Mouse (Mus musculus): Measurements from ENCODE around the gene Acss2. TPM values are rescaled to one million over a fixed set of nuclear protein-coding genes. Genes with fewer than 3 reads are reported as not detected.
A peak's percentile ranks its signal among the peaks of the same experiment; 100 is the strongest.

Acss2 gene
- polyA plus RNA-seq, 1 experiment from 2014 or later: 9.5 TPM

DNA sequence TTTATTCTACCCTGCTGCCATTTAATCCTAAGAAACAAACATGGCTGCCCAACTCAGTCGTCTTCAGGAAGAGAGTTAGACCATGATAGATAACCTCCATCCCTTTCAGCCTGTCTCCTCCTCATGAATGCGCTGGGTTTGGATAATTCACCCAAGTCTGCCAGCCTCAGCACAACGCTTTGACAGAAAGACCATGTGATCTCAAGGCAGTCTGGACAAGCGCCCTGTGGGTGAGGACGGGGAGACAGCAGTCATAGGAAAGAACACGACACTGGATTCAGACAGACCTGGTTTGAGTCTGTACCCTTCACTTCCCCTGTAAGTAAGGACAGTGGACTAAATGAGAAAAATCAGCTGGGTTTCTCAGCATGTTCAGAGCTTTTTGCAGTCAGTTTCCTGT lies 71.8 kb downstream of the Acss2 start:
- ATAC-seq (ENCODE audit: insufficient number of reproducible peaks, insufficient read depth, low FRiP score, low read depth): no peak

DNA sequence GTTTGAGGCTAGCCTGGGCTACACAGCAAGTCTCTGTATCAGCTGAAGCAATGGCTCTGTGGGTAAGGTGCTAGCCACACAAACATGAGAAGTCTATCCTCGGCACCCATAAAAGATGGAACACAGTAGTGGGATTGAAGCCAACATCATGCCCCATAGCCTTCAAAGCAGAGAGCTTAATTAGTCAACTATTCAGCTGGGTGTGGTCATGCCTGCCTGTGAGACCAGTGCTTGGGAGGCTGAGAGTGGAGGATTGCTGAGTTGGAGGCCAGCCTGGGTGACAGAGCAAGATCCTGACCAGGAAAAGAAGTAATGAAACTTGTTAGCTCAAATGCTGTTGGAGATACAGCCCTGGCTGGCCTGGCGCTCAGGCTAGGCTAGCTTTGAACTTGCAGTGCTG lies 73.1 kb downstream of the Acss2 start:
- Histone ChIP-seq H3K4me2 (replicated peaks; ENCODE audit: low read depth, low read length) (no peak overlapping the region), H3K4me3 (ENCODE audit: low read depth, low read length) (no peak overlapping the region), H3K9me3 (ENCODE audit: control insufficient read depth, low read depth, low read length) (no peaks in the 10 kb centered on the region), H3K36me3 (ENCODE audit: control insufficient read depth, insufficient read depth, low read length) (no peaks in the 10 kb centered on the region), H3K27ac (ENCODE audit: low read length) (no peak overlapping the region), H3K9ac (replicated peaks; ENCODE audit: low read depth, low read length) (no peak overlapping the region), H3K4me1 (ENCODE audit: control insufficient read depth, insufficient read depth, low read length) (peaks cover 6% of the 10 kb centered on the region; the same call in 1 of the 2 replicates), H3K27me3 (ENCODE audit: control insufficient read depth, insufficient read depth, low read length) (no peaks in the 10 kb centered on the region)
- 92% methylated on average over 2 of the region's 2 CpGs for WGBS
- ATAC-seq (ENCODE audit: insufficient number of reproducible peaks, insufficient read depth, low FRiP score, low read depth): no peak

More for the DNA sequence above, 71.8 kb downstream of the Acss2 start:
- WGBS: 78% methylated on average over 6 of the region's 6 CpGs
- Histone ChIP-seq H3K4me3 (ENCODE audit: low read depth, low read length) (no peak overlapping the region), H3K36me3 (ENCODE audit: control insufficient read depth, insufficient read depth, low read length) (no peaks in the 10 kb centered on the region), H3K9ac (replicated peaks; ENCODE audit: low read depth, low read length) (no peak overlapping the region), H3K27me3 (ENCODE audit: control insufficient read depth, insufficient read depth, low read length) (no peaks in the 10 kb centered on the region), H3K9me3 (ENCODE audit: control insufficient read depth, low read depth, low read length) (no peaks in the 10 kb centered on the region), H3K4me2 (replicated peaks; ENCODE audit: low read depth, low read length) (no peak overlapping the region), H3K4me1 (ENCODE audit: control insufficient read depth, insufficient read depth, low read length) (peaks cover 6% of the 10 kb centered on the region; the same call in 1 of the 2 replicates), H3K27ac (ENCODE audit: low read length) (no peak overlapping the region)

DNA sequence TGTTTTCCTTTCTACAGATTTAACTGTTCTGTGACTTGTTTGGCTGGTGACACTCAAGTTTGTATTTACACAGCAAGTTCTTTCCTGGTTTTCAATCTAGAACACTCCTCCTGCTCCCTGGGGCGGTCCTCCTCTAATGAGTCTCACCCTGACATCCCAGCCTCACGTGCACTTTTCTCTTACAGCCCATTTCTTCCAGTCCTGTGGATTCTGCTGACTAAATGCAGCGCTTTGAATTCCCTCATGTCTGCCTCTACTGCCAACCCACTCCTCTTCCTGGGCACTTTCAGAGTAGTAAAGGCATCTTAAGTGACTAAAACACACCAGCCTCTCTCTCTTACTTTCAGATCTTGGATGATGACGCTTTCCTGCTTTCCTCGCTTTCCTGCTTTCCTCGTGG lies 73.9 kb downstream of the Acss2 start:
- Histone ChIP-seq H3K4me1 (ENCODE audit: control insufficient read depth, insufficient read depth, low read length) (peaks cover 6% of the 10 kb centered on the region; the same call in 1 of the 2 replicates), H3K36me3 (ENCODE audit: control insufficient read depth, insufficient read depth, low read length) (no peaks in the 10 kb centered on the region), H3K27me3 (ENCODE audit: control insufficient read depth, insufficient read depth, low read length) (no peaks in the 10 kb centered on the region), H3K9me3 (ENCODE audit: control insufficient read depth, low read depth, low read length) (no peaks in the 10 kb centered on the region), H3K9ac (replicated peaks; ENCODE audit: low read depth, low read length) (peak overlapping the region; percentile 77), H3K4me3 (ENCODE audit: low read depth, low read length) (peak overlapping the region; percentile 65), H3K4me2 (replicated peaks; ENCODE audit: low read depth, low read length) (peak overlapping the region; percentile 76), H3K27ac (ENCODE audit: low read length) (peak overlapping the region; percentile 85)
- no peak for ATAC-seq (ENCODE audit: insufficient number of reproducible peaks, insufficient read depth, low FRiP score, low read depth)
- 5% methylated on average over 6 of the region's 6 CpGs for WGBS

DNA sequence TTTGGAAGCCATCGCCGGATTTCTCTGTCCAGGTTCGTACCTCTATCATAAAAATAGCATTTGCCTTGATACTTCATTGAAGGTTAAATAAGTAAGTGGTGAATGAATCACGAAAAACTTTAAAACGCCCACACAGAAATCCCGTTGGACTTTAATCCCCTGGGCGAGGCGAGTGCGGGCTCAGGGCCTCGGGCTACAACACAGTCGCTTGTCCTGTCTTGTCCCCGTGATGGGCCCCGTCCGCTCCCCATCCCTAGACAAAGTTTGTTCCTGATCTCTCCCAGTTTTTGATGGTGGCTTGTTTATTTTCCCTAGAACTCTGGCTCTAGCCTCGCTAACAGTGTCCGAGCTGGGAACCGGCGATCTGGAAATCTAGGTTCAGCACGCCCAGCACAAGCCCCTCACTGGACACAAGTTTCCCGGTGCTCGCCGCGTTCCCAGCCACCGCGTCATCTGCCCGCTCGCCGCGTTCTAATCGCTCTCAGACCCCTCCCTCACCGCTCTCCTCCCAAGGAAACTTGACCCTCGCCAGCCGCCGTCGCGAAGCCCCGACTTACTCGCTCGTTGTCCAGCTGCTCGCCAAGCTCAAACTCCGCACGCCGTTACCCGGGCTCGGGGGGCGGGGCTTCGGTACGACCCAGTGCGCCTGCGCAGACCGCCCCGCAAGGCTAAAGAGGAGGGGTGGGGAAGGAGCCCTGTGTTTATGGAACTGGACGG lies 74.5 kb downstream of the Acss2 start, which contains the start of gene Gss:
Gene Gss, minus strand, starts transcription at position 674 of the 717 bp plus-strand sequence.
- Histone ChIP-seq H3K4me1 (ENCODE audit: control insufficient read depth, insufficient read depth, low read length) (peaks cover 6% of the 10 kb centered on the region; the same call in 1 of the 2 replicates), H3K36me3 (ENCODE audit: control insufficient read depth, insufficient read depth, low read length) (no peaks in the 10 kb centered on the region), H3K9me3 (ENCODE audit: control insufficient read depth, low read depth, low read length) (no peaks in the 10 kb centered on the region), H3K27ac (ENCODE audit: low read length) (peak within 1 kb of the TSS; percentile 85), H3K27me3 (ENCODE audit: control insufficient read depth, insufficient read depth, low read length) (no peaks in the 10 kb centered on the region), H3K4me3 (ENCODE audit: low read depth, low read length) (peak within 1 kb of the TSS; percentile 65), H3K4me2 (replicated peaks; ENCODE audit: low read depth, low read length) (peak within 1 kb of the TSS; percentile 76), H3K9ac (replicated peaks; ENCODE audit: low read depth, low read length) (peak within 1 kb of the TSS; percentile 77)
- WGBS: under 1% methylated on average over 53 of the region's 53 CpGs
- peak; percentile 92 for ATAC-seq (ENCODE audit: insufficient number of reproducible peaks, insufficient read depth, low FRiP score, low read depth)

DNA sequence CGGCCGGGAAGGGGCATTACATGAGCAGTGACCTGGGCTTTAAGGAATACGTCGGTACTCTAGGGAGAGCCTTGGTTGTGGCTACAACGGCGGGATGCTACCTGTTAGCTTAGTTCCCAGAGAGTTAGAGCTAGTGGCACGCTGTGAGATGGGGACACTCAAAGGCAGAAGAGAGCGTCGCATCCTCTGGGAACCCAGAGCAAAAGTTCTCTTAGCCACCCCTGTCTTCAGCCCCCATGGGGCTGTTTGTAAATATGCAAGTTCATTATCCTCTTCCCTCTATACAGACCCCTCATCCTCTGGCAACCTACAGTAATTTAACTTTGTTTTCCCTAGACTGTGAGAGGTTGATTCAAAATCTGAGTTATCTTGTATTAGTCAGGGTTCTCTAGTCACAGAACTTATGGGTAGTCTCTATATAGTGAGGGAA lies 75.1 kb downstream of the Acss2 start:
- WGBS: 0% methylated on average over 9 of the region's 9 CpGs
- H3K27me3 ChIP-seq (ENCODE audit: control insufficient read depth, insufficient read depth, low read length): no peaks in the 10 kb centered on the region
- peak overlapping the region; percentile 41 for H3K9ac ChIP-seq (replicated peaks; ENCODE audit: low read depth, low read length)
- H3K4me2 ChIP-seq (replicated peaks; ENCODE audit: low read depth, low read length): peak overlapping the region; percentile 66
- H3K27ac ChIP-seq (ENCODE audit: low read length): peak overlapping the region; percentile 48; the same call in 1 of the 2 replicates
- H3K4me1 ChIP-seq (ENCODE audit: control insufficient read depth, insufficient read depth, low read length): peaks cover 6% of the 10 kb centered on the region; the same call in 1 of the 2 replicates
- ATAC-seq (ENCODE audit: insufficient number of reproducible peaks, insufficient read depth, low FRiP score, low read depth): no peak; the same call in 1 of the 2 replicates
- peak overlapping the region; percentile 65 for H3K4me3 ChIP-seq (ENCODE audit: low read depth, low read length)
- H3K36me3 ChIP-seq (ENCODE audit: control insufficient read depth, insufficient read depth, low read length): no peaks in the 10 kb centered on the region
- no peaks in the 10 kb centered on the region for H3K9me3 ChIP-seq (ENCODE audit: control insufficient read depth, low read depth, low read length)

DNA sequence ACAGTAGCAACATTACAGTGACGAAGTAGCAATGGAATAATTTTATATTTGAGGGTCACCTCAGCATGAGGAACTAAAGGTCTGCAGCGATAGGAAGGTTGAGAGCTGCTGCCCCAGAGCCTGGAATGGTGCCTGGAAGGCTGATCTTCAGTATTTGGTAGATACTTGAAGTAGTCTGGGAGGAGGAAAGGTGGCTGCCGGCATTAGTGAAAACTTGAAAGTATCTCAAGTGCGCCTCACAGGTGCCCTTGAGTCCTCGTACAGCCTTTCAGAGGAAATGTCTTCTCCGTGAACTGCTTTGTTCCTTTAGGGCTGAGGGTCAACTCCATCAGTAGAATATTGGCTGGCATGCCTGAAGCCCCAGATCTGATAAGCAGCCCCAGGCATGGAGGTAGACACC lies 77.8 kb downstream of the Acss2 start:
- H3K27ac ChIP-seq (ENCODE audit: low read length): no peak overlapping the region
- no peak for ATAC-seq (ENCODE audit: insufficient number of reproducible peaks, insufficient read depth, low FRiP score, low read depth)
- no peak overlapping the region for H3K9ac ChIP-seq (replicated peaks; ENCODE audit: low read depth, low read length)
- H3K4me2 ChIP-seq (replicated peaks; ENCODE audit: low read depth, low read length): no peak overlapping the region
- no peak overlapping the region for H3K4me3 ChIP-seq (ENCODE audit: low read depth, low read length)
- peaks cover 6% of the 10 kb centered on the region; the same call in 1 of the 2 replicates for H3K4me1 ChIP-seq (ENCODE audit: control insufficient read depth, insufficient read depth, low read length)
- H3K36me3 ChIP-seq (ENCODE audit: control insufficient read depth, insufficient read depth, low read length): no peaks in the 10 kb centered on the region
- WGBS: 75% methylated on average over 6 of the region's 6 CpGs
- H3K27me3 ChIP-seq (ENCODE audit: control insufficient read depth, insufficient read depth, low read length): no peaks in the 10 kb centered on the region
- no peaks in the 10 kb centered on the region for H3K9me3 ChIP-seq (ENCODE audit: control insufficient read depth, low read depth, low read length)

DNA sequence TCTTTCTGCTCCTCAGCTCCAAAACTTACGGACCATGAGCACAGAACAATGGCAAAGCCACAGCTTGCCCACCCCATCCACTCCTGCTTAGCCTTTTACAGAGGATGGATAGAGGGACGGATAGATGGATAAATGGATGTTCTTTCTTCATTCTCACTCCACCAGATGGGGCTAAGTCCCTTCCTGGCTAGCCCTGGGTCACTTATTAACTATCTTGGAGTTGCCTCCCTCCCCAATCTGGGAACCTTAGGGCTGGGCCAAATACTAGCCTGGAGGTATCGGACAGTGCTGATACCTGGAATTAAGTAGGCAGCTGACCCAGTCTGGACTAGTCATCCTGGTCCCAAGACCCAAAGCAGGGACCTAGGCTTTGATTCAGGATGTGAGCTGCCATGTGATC lies 86.0 kb downstream of the Acss2 start:
- 66% methylated on average over 3 of the region's 3 CpGs for WGBS
- H3K9me3 ChIP-seq (ENCODE audit: control insufficient read depth, low read depth, low read length): no peaks in the 10 kb centered on the region
- ATAC-seq (ENCODE audit: insufficient number of reproducible peaks, insufficient read depth, low FRiP score, low read depth): no peak

DNA sequence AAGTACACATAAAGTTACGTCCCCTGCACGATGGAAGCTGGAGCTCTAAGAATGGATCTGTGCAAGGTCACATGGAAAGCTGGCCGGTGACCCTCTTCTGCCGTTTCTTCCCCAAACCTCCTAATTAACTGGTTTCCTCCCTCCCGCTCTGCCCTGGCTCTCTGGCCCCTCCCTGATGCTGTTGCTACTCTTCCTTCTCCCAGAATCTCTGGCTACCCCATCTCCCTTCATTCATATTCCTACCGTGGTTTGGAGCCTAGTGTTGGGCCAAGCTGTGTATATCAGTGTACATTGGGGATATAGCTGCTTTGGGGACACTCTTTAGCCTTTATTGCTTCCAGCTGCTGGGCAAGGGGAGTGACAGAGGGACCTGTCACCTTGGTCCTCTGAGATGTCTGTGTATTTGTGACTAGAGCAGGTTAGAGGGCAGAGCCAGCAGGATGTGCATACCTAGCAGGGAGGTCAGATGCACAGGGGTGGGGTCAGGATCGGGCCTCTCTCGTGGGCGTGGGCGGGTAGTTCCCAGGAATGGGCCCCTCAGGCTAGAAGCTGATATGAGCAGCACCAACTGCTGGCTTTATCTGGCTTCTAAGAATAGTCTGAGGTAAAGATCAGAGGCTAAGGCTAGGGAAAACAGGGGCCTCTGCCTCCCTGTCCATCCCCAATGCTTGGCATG lies 87.0 kb downstream of the Acss2 start:
- no peaks in the 10 kb centered on the region for H3K9me3 ChIP-seq (ENCODE audit: control insufficient read depth, low read depth, low read length)
- H3K4me3 ChIP-seq (ENCODE audit: low read depth, low read length): no peak overlapping the region
- no peaks in the 10 kb centered on the region for H3K27me3 ChIP-seq (ENCODE audit: control insufficient read depth, insufficient read depth, low read length)
- H3K9ac ChIP-seq (replicated peaks; ENCODE audit: low read depth, low read length): no peak overlapping the region
- peak; percentile 78; the same call in 1 of the 2 replicates for ATAC-seq (ENCODE audit: insufficient number of reproducible peaks, insufficient read depth, low FRiP score, low read depth)
- H3K36me3 ChIP-seq (ENCODE audit: control insufficient read depth, insufficient read depth, low read length): no peaks in the 10 kb centered on the region
- WGBS: 41% methylated on average over 10 of the region's 10 CpGs
- no peak overlapping the region for H3K4me2 ChIP-seq (replicated peaks; ENCODE audit: low read depth, low read length)
- no peaks in the 10 kb centered on the region for H3K4me1 ChIP-seq (ENCODE audit: control insufficient read depth, insufficient read depth, low read length)
- H3K27ac ChIP-seq (ENCODE audit: low read length): no peak overlapping the region

More for the DNA sequence above, 86.0 kb downstream of the Acss2 start:
- Histone ChIP-seq H3K9ac (replicated peaks; ENCODE audit: low read depth, low read length) (no peak overlapping the region), H3K4me1 (ENCODE audit: control insufficient read depth, insufficient read depth, low read length) (no peaks in the 10 kb centered on the region), H3K4me2 (replicated peaks; ENCODE audit: low read depth, low read length) (no peak overlapping the region), H3K4me3 (ENCODE audit: low read depth, low read length) (no peak overlapping the region), H3K36me3 (ENCODE audit: control insufficient read depth, insufficient read depth, low read length) (no peaks in the 10 kb centered on the region), H3K27me3 (ENCODE audit: control insufficient read depth, insufficient read depth, low read length) (no peaks in the 10 kb centered on the region), H3K27ac (ENCODE audit: low read length) (no peak overlapping the region)

Data from stomach, embryonic 14.5 days (tissue).